In the genomic region with DNA sequence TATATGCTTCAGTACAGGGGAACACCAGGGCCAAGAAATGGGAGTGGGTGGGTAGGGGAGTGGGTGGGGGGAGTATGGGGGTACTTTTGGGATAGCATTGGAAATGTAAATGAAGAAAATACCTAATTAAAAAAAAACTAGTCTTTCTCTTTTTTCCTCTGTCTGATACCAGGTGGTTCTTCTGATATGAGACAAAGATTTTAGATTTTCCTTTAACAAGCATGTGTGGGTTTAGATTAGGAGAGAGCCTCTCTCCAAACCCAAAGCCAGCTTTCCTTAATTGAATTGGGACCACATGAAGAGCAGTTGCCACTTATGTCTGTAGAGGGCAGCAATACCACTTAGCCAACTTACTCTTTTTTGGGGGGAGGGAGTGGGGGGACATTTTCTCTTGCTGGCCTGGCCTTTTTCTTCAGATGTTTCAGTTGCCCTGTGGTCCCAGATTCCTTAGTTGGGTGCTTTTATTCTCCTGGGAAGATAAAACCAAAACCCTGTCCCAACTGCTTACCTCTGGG, we compare ENCODE assay signal across 1 mouse cellular context.
TF ChIP-seq lines count a peak whose summit lies in the region.

No protein-coding gene starts in this region.

TF ChIP-seq in CH12.LX, 34 proteins besides CTCF, POLR2A, EP300 and RAD21 (continued from another document):
- TF ChIP-seq RCOR1 (conservative IDR thresholded peaks at IDR 0.05; ENCODE audit: low read depth, low read length) (no peak), MAZ (IDR thresholded peaks at IDR 0.05; ENCODE audit: low read depth, low read length) (no peak), JUND (conservative IDR thresholded peaks at IDR 0.05; ENCODE audit: low read depth, low read length) (no peak), SMC3 (IDR thresholded peaks at IDR 0.05; ENCODE audit: low read depth, low read length) (no peak; the same call in 1 of the 2 replicates), ZC3H11A (IDR thresholded peaks at IDR 0.05; ENCODE audit: low read depth, low read length) (no peak), SIN3A (IDR thresholded peaks at IDR 0.05; ENCODE audit: low read length) (no peak), TCF12 (IDR thresholded peaks at IDR 0.05; ENCODE audit: low read depth, low read length) (no peak), JUN (IDR thresholded peaks at IDR 0.05; ENCODE audit: insufficient read depth, low read depth, low read length) (no peak), IRF4 (IDR thresholded peaks at IDR 0.05; ENCODE audit: low read depth, low read length) (no peak), NELFE (IDR thresholded peaks at IDR 0.05; ENCODE audit: low read depth, low read length) (no peak), CHD2 (IDR thresholded peaks at IDR 0.05; ENCODE audit: low read length) (no peak), BHLHE40 (IDR thresholded peaks at IDR 0.05; ENCODE audit: low read depth, low read length) (no peak), MXI1 (IDR thresholded peaks at IDR 0.05; ENCODE audit: low read depth, low read length) (no peak), NRF1 (IDR thresholded peaks at IDR 0.05; ENCODE audit: low read depth, low read length) (no peak), UBTF (IDR thresholded peaks at IDR 0.05; ENCODE audit: low read depth, low read length) (no peak)
